Mouse (Mus musculus): ENCODE measurements around the gene Clcc1.

GRCm38 (mm10) chr3:108717896-108718502 is 64.3 kb downstream of the Clcc1 start:
- no peak for TF ChIP-seq CTCF (IDR thresholded peaks at IDR 0.05; ENCODE audit: borderline replicate concordance, extremely low read depth, insufficient read depth, insufficient read length)
- TF ChIP-seq POLR2A (IDR thresholded peaks at IDR 0.05; ENCODE audit: borderline replicate concordance, extremely low read depth, insufficient read depth, insufficient read length, poor library complexity, severe bottlenecking), result no peak

Measured in brain, embryonic 14.5 days (tissue).